Mouse (Mus musculus): ENCODE measurements around the gene Jmy. TPM values are rescaled to one million over a fixed set of nuclear protein-coding genes. Genes with fewer than 3 reads are reported as not detected.
"Not testable (repeated sequence)": the region's sequence is repeated elsewhere in the genome, so short reads cannot be mapped to it uniquely, and the experiment has no call there.

Gene Jmy
- polyA plus RNA-seq, 1 experiment from 2014 or later: 7.6 TPM

DNA sequence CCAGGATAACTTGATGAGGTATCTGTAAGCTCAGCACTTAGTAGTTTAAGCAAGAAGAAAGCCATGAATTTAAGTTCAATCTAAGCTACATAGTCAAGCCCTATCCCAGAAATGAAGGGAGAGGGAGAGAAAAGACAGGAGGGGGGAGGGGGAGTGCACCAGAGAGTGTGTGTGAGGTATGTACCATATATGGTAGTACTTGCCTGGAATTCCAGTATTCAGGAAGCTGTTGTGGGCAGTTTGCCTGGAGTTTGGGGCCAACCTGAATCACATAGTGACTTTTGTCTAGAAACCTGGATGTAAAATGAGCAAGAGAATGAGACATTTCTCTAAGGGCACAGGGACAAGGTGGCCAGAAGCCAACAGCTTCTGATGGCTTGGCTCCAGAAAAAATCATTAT is 17.6 kb upstream of the Jmy start:
- H3K27ac ChIP-seq: no peak overlapping the region
- TF ChIP-seq CTCF (IDR thresholded peaks at IDR 0.05; ENCODE audit: low read depth): no peak
- ATAC-seq (replicated peaks; ENCODE audit: low FRiP score, low read depth) (no peak), DNase-seq (ENCODE audit: low spot score) (peak; percentile 12)
- H3K4me2 ChIP-seq (ENCODE audit: low read length): no peak overlapping the region
- H3K36me3 ChIP-seq (ENCODE audit: insufficient read depth, low read length): no peaks in the 10 kb centered on the region
- H3K27me3 ChIP-seq (ENCODE audit: insufficient read depth, low read length): no peaks in the 10 kb centered on the region
- H3K9me3 ChIP-seq (replicated peaks; ENCODE audit: low read length): no peaks in the 10 kb centered on the region
- no peak overlapping the region for H3K9ac ChIP-seq (ENCODE audit: low read depth, low read length)
- H3K4me1 ChIP-seq (replicated peaks; ENCODE audit: insufficient read depth, low read length): no peaks in the 10 kb centered on the region
- no peak overlapping the region for H3K4me3 ChIP-seq (replicated peaks; ENCODE audit: low read depth, low read length)

DNA sequence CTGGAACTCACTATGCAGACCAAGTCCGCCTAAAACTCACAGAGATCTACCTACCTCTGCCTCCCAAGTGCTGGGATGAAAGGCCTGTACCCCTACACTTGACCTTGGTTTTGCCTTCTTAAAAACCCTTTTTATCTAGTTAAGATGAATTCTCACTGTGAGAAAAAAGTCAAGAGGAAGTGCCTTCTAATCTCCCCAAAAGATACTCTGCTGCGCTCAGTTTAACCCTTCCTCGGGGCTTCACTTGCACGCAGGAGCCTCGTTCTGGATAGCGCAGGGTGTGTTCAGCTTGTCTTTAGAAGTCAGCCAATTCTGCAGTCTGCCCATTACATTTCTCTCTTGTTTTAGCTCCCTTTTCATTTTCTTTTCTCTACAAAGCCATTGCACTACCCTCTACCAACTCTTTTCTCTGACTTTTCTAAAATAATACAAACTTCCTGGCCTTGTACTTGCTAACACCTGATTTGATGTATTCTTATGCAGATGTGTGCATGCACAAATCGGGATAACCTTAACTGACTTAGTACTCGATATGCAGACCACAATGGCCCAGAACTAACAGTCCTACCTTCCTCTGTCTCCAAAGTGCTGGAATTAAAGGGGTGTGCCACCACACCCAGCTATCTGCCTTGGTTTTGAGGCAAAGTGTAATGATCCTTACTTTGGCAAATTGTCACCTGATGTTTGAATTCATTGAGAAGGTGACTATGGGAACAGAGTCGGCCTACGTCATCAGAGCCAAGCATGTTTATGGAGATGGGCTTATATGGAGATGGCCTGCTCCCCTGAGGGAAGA is 14.6 kb upstream of the Jmy start:
- Histone ChIP-seq H3K4me1 (replicated peaks; ENCODE audit: insufficient read depth, low read length) (no peaks in the 10 kb centered on the region), H3K9ac (ENCODE audit: low read depth, low read length) (no peak overlapping the region), H3K27me3 (ENCODE audit: insufficient read depth, low read length) (no peaks in the 10 kb centered on the region), H3K27ac (no peak overlapping the region), H3K9me3 (replicated peaks; ENCODE audit: low read length) (no peaks in the 10 kb centered on the region), H3K36me3 (ENCODE audit: insufficient read depth, low read length) (no peaks in the 10 kb centered on the region), H3K4me3 (replicated peaks; ENCODE audit: low read depth, low read length) (no peak overlapping the region), H3K4me2 (ENCODE audit: low read length) (no peak overlapping the region)
- no peak for ATAC-seq (replicated peaks; ENCODE audit: low FRiP score, low read depth)
- WGBS: 89% methylated on average over 10 of the region's 10 CpGs
- TF ChIP-seq CTCF (IDR thresholded peaks at IDR 0.05; ENCODE audit: low read depth): no peak
- no peak for DNase-seq (ENCODE audit: low spot score)

DNA sequence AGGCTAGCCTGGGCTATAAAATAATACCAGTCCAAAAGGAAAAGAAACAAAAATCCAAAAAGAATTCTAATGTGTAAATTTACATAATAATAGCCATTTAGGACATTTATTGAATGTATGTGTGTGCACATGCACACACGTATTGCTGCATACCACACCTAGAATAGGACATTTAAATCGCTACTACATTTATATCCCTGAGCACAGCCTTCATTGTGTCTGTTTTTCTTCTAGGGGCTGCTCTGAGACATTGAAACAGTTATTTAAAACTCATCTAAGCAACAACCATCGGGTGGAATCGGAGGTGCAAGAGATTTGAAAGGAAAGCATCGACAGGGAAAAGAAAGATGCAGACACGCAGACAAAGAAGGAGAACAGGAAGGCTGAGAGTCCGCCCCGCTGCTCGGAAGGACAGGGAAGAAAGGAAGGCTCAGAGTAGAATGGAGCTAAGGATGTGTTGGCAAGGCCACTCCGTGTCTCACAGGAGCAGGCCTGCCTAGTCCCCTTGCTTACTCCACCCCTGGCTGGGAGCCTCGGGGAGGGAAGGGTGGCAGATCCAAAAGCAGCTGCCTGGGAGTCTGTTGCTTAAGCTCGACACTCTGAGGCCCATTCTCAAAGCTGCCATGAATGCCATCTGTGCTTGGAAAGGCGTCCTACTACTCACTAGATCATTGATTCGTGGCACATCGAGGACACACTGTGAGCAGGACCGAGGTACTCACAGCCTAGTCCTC is 11.0 kb upstream of the Jmy start:
- DNase-seq (ENCODE audit: low spot score) (no peak), ATAC-seq (replicated peaks; ENCODE audit: low FRiP score, low read depth) (no peak)
- no peak overlapping the region for H3K9ac ChIP-seq (ENCODE audit: low read depth, low read length)
- WGBS: 69% methylated on average over 16 of the region's 16 CpGs
- TF ChIP-seq CTCF (IDR thresholded peaks at IDR 0.05; ENCODE audit: low read depth): no peak
- H3K4me1 ChIP-seq (replicated peaks; ENCODE audit: insufficient read depth, low read length): no peaks in the 10 kb centered on the region
- H3K36me3 ChIP-seq (ENCODE audit: insufficient read depth, low read length): no peaks in the 10 kb centered on the region
- no peak overlapping the region for H3K27ac ChIP-seq
- H3K27me3 ChIP-seq (ENCODE audit: insufficient read depth, low read length): no peaks in the 10 kb centered on the region
- no peak overlapping the region for H3K4me2 ChIP-seq (ENCODE audit: low read length)
- H3K9me3 ChIP-seq (replicated peaks; ENCODE audit: low read length): no peaks in the 10 kb centered on the region
- H3K4me3 ChIP-seq (replicated peaks; ENCODE audit: low read depth, low read length): no peak overlapping the region

DNA sequence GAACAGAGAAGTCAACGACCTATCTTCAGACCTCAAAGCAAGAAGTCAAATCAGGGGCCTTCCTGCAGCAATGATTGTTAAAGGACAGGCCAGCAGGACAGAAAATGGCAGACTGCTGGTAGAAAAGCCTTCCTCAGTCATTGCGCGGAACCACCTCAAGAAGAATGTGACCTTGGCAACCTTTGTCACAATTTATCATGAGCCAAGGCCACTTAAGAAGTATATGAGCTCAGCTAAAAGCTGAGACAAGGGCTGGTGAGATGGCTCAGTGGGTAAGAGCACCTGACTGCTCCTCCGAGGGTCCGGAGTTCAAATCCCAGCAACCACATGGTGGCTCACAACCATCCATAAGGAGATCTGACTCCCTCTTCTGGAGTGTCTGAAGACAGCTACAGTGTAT is 7.3 kb upstream of the Jmy start:
- H3K4me3 ChIP-seq (replicated peaks; ENCODE audit: low read depth, low read length); H3K4me2 ChIP-seq (ENCODE audit: low read length); H3K36me3 ChIP-seq (ENCODE audit: insufficient read depth, low read length); H3K27ac ChIP-seq; H3K4me1 ChIP-seq (replicated peaks; ENCODE audit: insufficient read depth, low read length); H3K27me3 ChIP-seq (ENCODE audit: insufficient read depth, low read length); H3K9ac ChIP-seq (ENCODE audit: low read depth, low read length); DNase-seq (ENCODE audit: low spot score); H3K9me3 ChIP-seq (replicated peaks; ENCODE audit: low read length); ATAC-seq (replicated peaks; ENCODE audit: low FRiP score, low read depth): not testable (repeated sequence)
- 70% methylated on average over 5 of the region's 5 CpGs for WGBS

DNA sequence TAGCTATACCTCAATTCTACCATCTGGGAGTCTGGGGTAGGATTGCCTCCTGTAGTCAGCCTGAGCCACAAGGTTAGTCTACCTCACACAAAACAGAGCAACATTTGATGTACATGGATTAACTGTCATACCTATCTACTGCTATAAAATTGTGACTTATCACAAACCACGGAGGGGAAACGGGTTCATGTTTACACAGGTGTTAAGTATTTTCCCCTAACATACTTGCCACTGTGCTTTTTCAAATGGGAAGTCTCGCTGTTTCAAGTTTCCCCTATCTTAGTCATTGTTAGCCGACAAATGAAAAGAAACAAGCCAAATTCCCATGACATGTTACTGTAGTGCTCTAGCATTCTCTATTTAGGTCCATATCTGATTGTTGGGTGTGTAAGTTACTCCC is 2.1 kb upstream of the Jmy start:
- Histone ChIP-seq H3K4me1 (replicated peaks; ENCODE audit: insufficient read depth, low read length) (peaks cover 9% of the 10 kb centered on the region; the same call in 1 of the 2 replicates), H3K9ac (ENCODE audit: low read depth, low read length) (no peak overlapping the region), H3K4me3 (replicated peaks; ENCODE audit: low read depth, low read length) (no peak overlapping the region), H3K27me3 (ENCODE audit: insufficient read depth, low read length) (no peaks in the 10 kb centered on the region), H3K4me2 (ENCODE audit: low read length) (no peak overlapping the region), H3K36me3 (ENCODE audit: insufficient read depth, low read length) (no peaks in the 10 kb centered on the region), H3K9me3 (replicated peaks; ENCODE audit: low read length) (no peaks in the 10 kb centered on the region), H3K27ac (no peak overlapping the region)
- WGBS: 39% methylated on average over 4 of the region's 4 CpGs
- DNase-seq (ENCODE audit: low spot score) (no peak), ATAC-seq (replicated peaks; ENCODE audit: low FRiP score, low read depth) (no peak)
- TF ChIP-seq CTCF (IDR thresholded peaks at IDR 0.05; ENCODE audit: low read depth): no peak

DNA sequence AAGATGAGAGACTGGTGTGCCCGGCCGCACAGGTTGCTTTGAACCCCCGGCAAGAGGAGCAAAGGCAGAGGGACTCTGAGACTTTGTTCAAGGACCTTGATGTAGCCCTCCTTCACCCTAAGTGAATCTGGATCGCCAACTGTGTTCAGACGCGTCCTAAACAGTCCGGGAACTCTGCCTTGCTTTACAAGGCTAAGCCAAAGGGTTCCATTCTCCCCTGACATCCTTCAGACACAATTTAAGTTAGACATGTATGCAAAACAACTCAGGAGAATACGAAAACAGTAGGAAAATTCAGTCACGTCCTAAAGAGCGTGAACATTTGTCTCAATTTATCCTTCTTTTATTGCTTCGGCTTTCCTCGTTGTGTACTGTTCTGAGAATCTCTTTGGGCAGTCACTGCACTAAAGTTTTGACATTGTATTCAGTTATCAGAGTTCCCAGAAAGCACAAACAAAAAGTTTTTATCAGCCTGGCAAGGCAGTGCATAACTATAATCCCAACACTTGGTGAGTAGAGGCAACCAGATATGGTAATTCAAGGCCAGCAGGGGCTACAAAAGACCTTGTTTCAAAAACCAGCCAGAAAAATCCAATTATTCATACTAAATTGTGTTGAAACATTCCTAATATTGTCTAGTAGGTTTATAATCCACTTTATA is 495 bp upstream of the Jmy start:
- H3K27ac ChIP-seq: peak overlapping the region; percentile 98
- H3K27me3 ChIP-seq (ENCODE audit: insufficient read depth, low read length): no peaks in the 10 kb centered on the region
- ATAC-seq (replicated peaks; ENCODE audit: low FRiP score, low read depth) (no peak; the same call in 1 of the 2 replicates), DNase-seq (ENCODE audit: low spot score) (no peak)
- H3K4me3 ChIP-seq (replicated peaks; ENCODE audit: low read depth, low read length): peak overlapping the region; percentile 87
- H3K9ac ChIP-seq (ENCODE audit: low read depth, low read length): peak overlapping the region; percentile 89
- no peak for TF ChIP-seq CTCF (IDR thresholded peaks at IDR 0.05; ENCODE audit: low read depth)
- peak overlapping the region; percentile 82 for H3K4me2 ChIP-seq (ENCODE audit: low read length)
- H3K36me3 ChIP-seq (ENCODE audit: insufficient read depth, low read length): no peaks in the 10 kb centered on the region
- 8% methylated on average over 12 of the region's 12 CpGs for WGBS
- no peaks in the 10 kb centered on the region for H3K9me3 ChIP-seq (replicated peaks; ENCODE audit: low read length)
- peaks cover 9% of the 10 kb centered on the region; the same call in 1 of the 2 replicates for H3K4me1 ChIP-seq (replicated peaks; ENCODE audit: insufficient read depth, low read length)
